Comparison of ENCODE assay signal across 9 mouse cellular contexts in the genomic region with DNA sequence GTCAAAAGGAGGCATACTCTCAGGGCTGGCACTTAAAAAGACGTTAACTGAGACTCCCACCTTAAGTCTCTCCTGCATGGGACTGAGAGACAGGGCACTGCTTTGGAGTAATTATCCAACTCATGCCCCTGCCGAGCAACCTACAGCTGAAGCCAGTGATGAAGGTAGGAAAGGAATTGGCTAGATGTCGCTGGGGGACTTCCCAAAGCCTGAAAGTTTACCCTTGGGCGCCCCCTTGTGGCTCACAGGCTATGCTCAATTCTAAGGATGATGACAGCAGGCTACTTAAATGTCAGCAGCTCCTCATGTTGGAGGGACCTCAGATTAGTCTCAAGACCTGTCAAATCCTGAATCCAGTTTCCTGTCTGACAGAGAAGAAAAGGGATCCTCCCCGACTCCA. TPM values are rescaled to one million over a fixed set of nuclear protein-coding genes. Genes with fewer than 3 reads are reported as not detected.
DNase-seq lines count a peak whose midpoint lies in the region; ATAC-seq and TF ChIP-seq lines count a peak whose summit lies in the region.
"Had no signal": no experiment of that assay in that cellular context is flagged by ENCODE, and none has a peak within 500 bp of the region (broad histone marks: within the 10 kb centered on the region; RNA-seq: fewer than 3 reads in every experiment).

No protein-coding gene starts in this region.

- no peak overlapping the region for H3K4me2 ChIP-seq in forebrain, embryonic 13.5 days
- no peak overlapping the region for H3K4me2 ChIP-seq in lung, embryonic 14.5 days
- H3K4me2 ChIP-seq: limb, embryonic 15.5 days had no signal

- H3K9me3 ChIP-seq in forebrain, embryonic 13.5 days (replicated peaks): no peaks in the 10 kb centered on the region
- H3K9me3 ChIP-seq in lung, embryonic 14.5 days (ENCODE audit: low read depth, low read length): no peaks in the 10 kb centered on the region
- H3K9me3 ChIP-seq: limb, embryonic 15.5 days had no signal

- H3K4me1 ChIP-seq in forebrain, embryonic 13.5 days: no peaks in the 10 kb centered on the region
- no peaks in the 10 kb centered on the region for H3K4me1 ChIP-seq in lung, embryonic 14.5 days (ENCODE audit: insufficient read depth)

- WGBS in forebrain, embryonic 13.5 days: 3% methylated on average over 5 of the region's 5 CpGs
- WGBS in lung, embryonic 14.5 days: 2% methylated on average over 5 of the region's 5 CpGs

- H3K27ac ChIP-seq in forebrain, embryonic 13.5 days: no peak overlapping the region
- no peak overlapping the region for H3K27ac ChIP-seq in lung, embryonic 14.5 days (ENCODE audit: low read depth)
- H3K27ac ChIP-seq: limb, embryonic 15.5 days had no signal

- no peak overlapping the region for H3K4me3 ChIP-seq in forebrain, embryonic 13.5 days
- H3K4me3 ChIP-seq in lung, embryonic 14.5 days (ENCODE audit: low read depth, low read length): no peak overlapping the region
- H3K4me3 ChIP-seq: limb, embryonic 15.5 days had no signal

- intact Hi-C loops in heart, postnatal 36 days (cut with DNase I): loop anchor here (1.0 kb wide), 2 partner anchors 74 to 198 kb away; no protein-coding TSS in a partner anchor

- peak; percentile 70 for ATAC-seq in forebrain, embryonic 13.5 days
- ATAC-seq in lung, embryonic 14.5 days (ENCODE audit: insufficient read depth): peak; percentile 38; the same call in 1 of the 2 replicates

- TF ChIP-seq CTCF in lung, embryonic 14.5 days (IDR thresholded peaks at IDR 0.05; ENCODE audit: low read depth): peak; percentile 91

- peak; percentile 91 for DNase-seq in ES-CJ7 (ENCODE audit: low read depth, low spot score)
- DNase-seq in c-Kit-positive CD71-positive TER-119-negative erythroid progenitor cells, embryonic 14.5 days (ENCODE audit: low read depth): peak; percentile 80
- peak; percentile 90 to 94 for DNase-seq in heart, postnatal 36 days
- peak; percentile 93 for DNase-seq in layer of hippocampus, adult 11-12 months (ENCODE audit: low spot score)
- DNase-seq in lung, embryonic 14.5 days: peak; percentile 97
- DNase-seq in ovary, postnatal 14 days (ENCODE audit: low spot score): peak; percentile 83
- DNase-seq in thymus, postnatal 0 days (ENCODE audit: low spot score): peak; percentile 90

- no peaks in the 10 kb centered on the region for H3K36me3 ChIP-seq in forebrain, embryonic 13.5 days (ENCODE audit: poor library complexity, severe bottlenecking)
- H3K36me3 ChIP-seq in lung, embryonic 14.5 days (ENCODE audit: insufficient read depth): no peaks in the 10 kb centered on the region
- H3K36me3 ChIP-seq: limb, embryonic 15.5 days had no signal

- no peak overlapping the region for H3K9ac ChIP-seq in forebrain, embryonic 13.5 days
- H3K9ac ChIP-seq in lung, embryonic 14.5 days: no peak overlapping the region
- H3K9ac ChIP-seq: limb, embryonic 15.5 days had no signal

- H3K27me3 ChIP-seq in forebrain, embryonic 13.5 days: no peaks in the 10 kb centered on the region
- no peaks in the 10 kb centered on the region for H3K27me3 ChIP-seq in lung, embryonic 14.5 days (ENCODE audit: insufficient read depth, low read length)
- H3K27me3 ChIP-seq: limb, embryonic 15.5 days had no signal

RNA-seq across cellular contexts. Expression of a gene that starts 35.7 kb away (rescaled TPM):
- not detected in 2 replicates for polyA plus RNA-seq in forebrain, embryonic 13.5 days (2015; fragmentation: Nextera tagmentation; extraction: Ambion mirVana)
- total RNA-seq in heart, postnatal 36 days (2021): 1 to 10 TPM in 1 of 2 experiments, under 1 TPM in 1; 0.64 to 1.7 TPM
- 0.16 and 0.25 TPM in 2 replicates for polyA plus RNA-seq in lung, embryonic 14.5 days (2014; fragmentation: Nextera tagmentation; extraction: Ambion mirVana)
- 0.03 and 0.04 TPM in 2 replicates for polyA plus RNA-seq in thymus, postnatal 0 days (2015; fragmentation: Nextera tagmentation; extraction: Ambion mirVana)

RNA-seq across cellular contexts. Expression of a gene that starts 43.9 kb away (rescaled TPM):
- polyA plus RNA-seq in forebrain, embryonic 13.5 days (2015; fragmentation: Nextera tagmentation; extraction: Ambion mirVana): 124 and 130 TPM in 2 replicates
- 10 to 100 TPM; 50.5 to 57.3 TPM for total RNA-seq in heart, postnatal 36 days (2021)
- polyA plus RNA-seq in lung, embryonic 14.5 days (2014; fragmentation: Nextera tagmentation; extraction: Ambion mirVana): 148 and 159 TPM in 2 replicates
- 123 and 132 TPM in 2 replicates for polyA plus RNA-seq in thymus, postnatal 0 days (2015; fragmentation: Nextera tagmentation; extraction: Ambion mirVana)

RNA-seq across cellular contexts. Expression of a gene that starts 44.0 kb away (rescaled TPM):
- polyA plus RNA-seq in forebrain, embryonic 13.5 days (2015; fragmentation: Nextera tagmentation; extraction: Ambion mirVana): 126 and 132 TPM in 2 replicates
- total RNA-seq in heart, postnatal 36 days (2021): 10 to 100 TPM; 81.0 to 86.9 TPM
- 79.8 and 99.6 TPM in 2 replicates for polyA plus RNA-seq in lung, embryonic 14.5 days (2014; fragmentation: Nextera tagmentation; extraction: Ambion mirVana)
- polyA plus RNA-seq in thymus, postnatal 0 days (2015; fragmentation: Nextera tagmentation; extraction: Ambion mirVana): 141 and 156 TPM in 2 replicates

RNA-seq across cellular contexts. Expression of a gene that starts 44.5 kb away (rescaled TPM):
- 10.9 and 11.5 TPM in 2 replicates for polyA plus RNA-seq in forebrain, embryonic 13.5 days (2015; fragmentation: Nextera tagmentation; extraction: Ambion mirVana)
- 10 to 100 TPM; 11.0 to 12.1 TPM for total RNA-seq in heart, postnatal 36 days (2021)
- 7.2 and 8.0 TPM in 2 replicates for polyA plus RNA-seq in lung, embryonic 14.5 days (2014; fragmentation: Nextera tagmentation; extraction: Ambion mirVana)
- polyA plus RNA-seq in thymus, postnatal 0 days (2015; fragmentation: Nextera tagmentation; extraction: Ambion mirVana): 7.0 and 8.7 TPM in 2 replicates

RNA-seq across cellular contexts. Expression of a gene that starts 50.4 kb away (rescaled TPM):
- 24.2 and 28.6 TPM in 2 replicates for polyA plus RNA-seq in forebrain, embryonic 13.5 days (2015; fragmentation: Nextera tagmentation; extraction: Ambion mirVana)
- 10 to 100 TPM; 14.5 to 15.6 TPM for total RNA-seq in heart, postnatal 36 days (2021)
- polyA plus RNA-seq in lung, embryonic 14.5 days (2014; fragmentation: Nextera tagmentation; extraction: Ambion mirVana): 38.0 and 43.4 TPM in 2 replicates
- polyA plus RNA-seq in thymus, postnatal 0 days (2015; fragmentation: Nextera tagmentation; extraction: Ambion mirVana): 15.3 and 16.8 TPM in 2 replicates
